Mouse (Mus musculus) C2C12 (cell line): ENCODE results near the gene Arid3a. TPM values are rescaled to one million over a fixed set of nuclear protein-coding genes. Genes with fewer than 3 reads are reported as not detected.

ENCODE experiments used
- H3K27me3 ChIP-seq: one replicate; pipeline ENCODE4 v1.6.1; 2011; ENCODE audit not compliant: control insufficient read depth, insufficient read depth, insufficient read length
- H3K36me3 ChIP-seq: one replicate; pipeline ENCODE4 v1.6.1; 2011; ENCODE audit not compliant: control insufficient read depth, insufficient read depth
- H3K4me3 ChIP-seq: one replicate; pipeline ENCODE4 v1.5.1; 2011; ENCODE audit warnings: mild to moderate bottlenecking, control low read depth; ENCODE audit not compliant: poor library complexity, insufficient read depth, severe bottlenecking
- H3K79me2 ChIP-seq: one replicate; pipeline ENCODE4 v1.6.1; 2011; ENCODE audit not compliant: control insufficient read depth, insufficient read depth
- H3K79me3 ChIP-seq: one replicate; pipeline ENCODE4 v1.6.1; 2011; ENCODE audit warnings: low read depth, control low read depth
- H3ac ChIP-seq: one replicate; pipeline ENCODE3; 2011; ENCODE audit warnings: low read depth; ENCODE audit not compliant: control insufficient read depth, insufficient read length
- CEBPB ChIP-seq: IDR thresholded peaks from one replicate; pipeline ENCODE4 v1.6.1; 2011; ENCODE audit warnings: low read depth, mild to moderate bottlenecking, control low read depth, moderate library complexity
- CTCF ChIP-seq: IDR thresholded peaks from one replicate; pipeline ENCODE4 v1.5.1; 2011; ENCODE audit not compliant: control insufficient read depth, insufficient read depth, insufficient read length
- FOSL1 ChIP-seq: IDR thresholded peaks from one replicate; pipeline ENCODE4 v1.8.0; 2011; ENCODE audit warnings: mild to moderate bottlenecking, low read length; ENCODE audit not compliant: poor library complexity, insufficient read depth, severe bottlenecking
- MAX ChIP-seq: IDR thresholded peaks from one replicate; pipeline ENCODE4 v1.6.1; 2011; ENCODE audit warnings: mild to moderate bottlenecking, control low read depth
- MYOD1 ChIP-seq: IDR thresholded peaks from one replicate; pipeline ENCODE4 v1.6.1; 2011; ENCODE audit warnings: low read depth; ENCODE audit not compliant: control insufficient read depth, insufficient read length
- MYOG ChIP-seq: IDR thresholded peaks from one replicate; pipeline ENCODE4 v1.6.1; 2011; ENCODE audit not compliant: control insufficient read depth, insufficient read length; ENCODE audit errors: extremely low read depth
- USF1 ChIP-seq: IDR thresholded peaks from one replicate; pipeline ENCODE4 v1.6.1; 2011; ENCODE audit warnings: low read depth, mild to moderate bottlenecking, control low read depth, moderate library complexity
- polyA plus RNA-seq: library from polyadenylated mRNA; unstranded; fragments of >200 nt; fragmentation: generic; extraction: Trizol; gene quantifications from one replicate; pipeline ENCODE4 v1.2.1, GENCODE M21; 2012; ENCODE audit warnings: missing spikeins

The Arid3a gene
- polyA plus RNA-seq, 1 experiment: 0.74 TPM

DNA sequence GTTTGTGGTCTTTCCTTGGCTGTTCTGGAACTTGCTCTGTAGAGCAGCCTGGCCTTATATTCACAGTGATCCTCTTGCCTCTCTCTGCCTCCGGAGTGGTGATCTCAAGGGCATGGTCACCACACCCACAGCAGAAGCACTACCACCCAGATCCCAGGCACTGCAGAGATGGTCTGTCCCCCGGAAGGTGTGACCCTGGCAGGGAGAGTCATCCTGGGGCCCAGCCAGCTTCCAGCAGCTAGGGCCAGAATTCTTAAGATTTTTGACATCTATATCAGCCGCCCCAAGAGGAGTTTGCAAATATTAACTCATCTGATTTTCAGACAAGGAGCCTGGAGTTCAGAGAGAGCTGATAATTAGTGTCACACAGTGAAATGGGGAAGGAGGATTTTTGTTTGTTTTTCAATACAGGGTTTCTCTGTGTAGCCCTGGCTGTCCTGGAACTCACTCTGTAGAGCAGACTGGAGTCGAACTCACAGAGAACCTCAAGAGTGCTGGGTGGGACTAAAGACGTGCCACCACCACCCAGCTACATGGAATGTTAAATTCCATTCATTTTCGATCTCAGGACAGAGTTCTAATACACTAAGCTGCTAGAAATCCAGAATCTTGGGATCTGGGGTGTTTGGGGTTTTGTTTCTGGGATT lies 59.5 kb downstream of the Arid3a start:
- TF ChIP-seq USF1 (no peak), FOSL1 (no peak), MAX (no peak), CTCF (no peak), MYOG (no peak), CEBPB (no peak), MYOD1 (no peak)
- H3ac ChIP-seq: peak overlapping the region; percentile 19
- H3K36me3 ChIP-seq: peaks cover 8% of the 10 kb centered on the region
- peaks cover 49% of the 10 kb centered on the region for H3K79me3 ChIP-seq
- peak overlapping the region; percentile 96 for H3K4me3 ChIP-seq
- H3K79me2 ChIP-seq: peaks cover 59% of the 10 kb centered on the region
- H3K27me3 ChIP-seq: no peaks in the 10 kb centered on the region

DNA sequence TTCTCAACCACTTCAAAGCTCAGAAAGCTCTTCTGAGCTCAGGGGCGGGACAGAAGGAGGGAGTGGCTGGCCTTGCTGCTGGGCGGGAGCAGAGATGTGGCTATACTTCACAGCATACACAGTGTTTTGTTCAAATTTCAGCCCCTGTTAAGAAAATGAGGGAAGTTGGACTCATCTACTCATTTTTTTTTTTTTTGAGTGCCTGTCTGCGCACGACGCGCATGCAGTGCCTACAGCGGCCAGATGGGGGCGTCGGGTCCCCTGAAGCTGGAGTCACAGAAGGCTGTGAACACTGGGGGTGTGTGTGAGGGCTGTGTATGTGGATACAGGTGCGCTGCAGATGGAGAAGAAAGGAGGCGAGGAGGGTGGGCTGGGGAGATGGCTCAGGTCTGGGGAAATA lies 60.1 kb downstream of the Arid3a start:
- peaks cover 59% of the 10 kb centered on the region for H3K79me2 ChIP-seq
- TF ChIP-seq CTCF: peak; percentile 69
- TF ChIP-seq MAX: peak; percentile 57
- TF ChIP-seq USF1: no peak
- peaks cover 14% of the 10 kb centered on the region for H3K36me3 ChIP-seq
- H3ac ChIP-seq: peak overlapping the region; percentile 25
- H3K79me3 ChIP-seq: peaks cover 49% of the 10 kb centered on the region
- H3K27me3 ChIP-seq: no peaks in the 10 kb centered on the region
- H3K4me3 ChIP-seq: no peak overlapping the region

DNA sequence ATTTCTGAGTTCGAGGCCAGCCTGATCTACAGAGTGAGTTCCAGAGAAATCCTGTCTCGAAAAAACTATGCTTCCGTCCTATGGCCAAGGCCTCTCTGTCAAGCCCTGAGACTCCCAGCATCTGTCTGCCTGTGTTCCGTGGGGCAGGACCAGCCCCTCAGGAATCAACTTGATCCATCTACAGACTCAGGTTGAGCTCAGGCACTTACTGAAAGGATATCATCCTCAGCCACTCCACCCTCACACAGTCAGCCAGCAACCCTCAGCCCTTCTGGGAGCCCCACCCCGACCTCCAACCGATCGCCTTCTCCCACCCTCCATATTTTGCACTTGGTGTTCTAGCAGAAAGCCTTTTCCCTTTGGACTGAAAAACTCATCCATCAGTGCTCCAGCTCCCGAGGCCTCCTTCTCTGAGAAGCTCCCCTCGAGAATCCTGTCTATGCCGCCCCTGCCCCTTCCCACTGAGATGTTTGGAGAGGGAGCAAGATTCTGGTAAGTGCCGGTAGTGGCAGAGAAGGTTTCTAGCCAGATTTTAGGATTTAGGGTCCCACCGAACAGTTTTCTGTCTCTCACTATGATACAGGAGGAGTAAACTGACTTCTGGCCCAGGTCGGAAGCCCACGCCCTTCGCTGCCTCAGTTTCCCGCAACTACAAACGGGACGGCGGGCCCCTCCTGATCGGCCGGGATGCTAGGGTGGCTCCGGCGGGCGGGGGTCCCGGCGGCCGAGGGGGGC lies 61.1 kb downstream of the Arid3a start:
- Histone ChIP-seq H3ac (peak overlapping the region; percentile 70), H3K79me3 (peaks cover 42% of the 10 kb centered on the region)

DNA sequence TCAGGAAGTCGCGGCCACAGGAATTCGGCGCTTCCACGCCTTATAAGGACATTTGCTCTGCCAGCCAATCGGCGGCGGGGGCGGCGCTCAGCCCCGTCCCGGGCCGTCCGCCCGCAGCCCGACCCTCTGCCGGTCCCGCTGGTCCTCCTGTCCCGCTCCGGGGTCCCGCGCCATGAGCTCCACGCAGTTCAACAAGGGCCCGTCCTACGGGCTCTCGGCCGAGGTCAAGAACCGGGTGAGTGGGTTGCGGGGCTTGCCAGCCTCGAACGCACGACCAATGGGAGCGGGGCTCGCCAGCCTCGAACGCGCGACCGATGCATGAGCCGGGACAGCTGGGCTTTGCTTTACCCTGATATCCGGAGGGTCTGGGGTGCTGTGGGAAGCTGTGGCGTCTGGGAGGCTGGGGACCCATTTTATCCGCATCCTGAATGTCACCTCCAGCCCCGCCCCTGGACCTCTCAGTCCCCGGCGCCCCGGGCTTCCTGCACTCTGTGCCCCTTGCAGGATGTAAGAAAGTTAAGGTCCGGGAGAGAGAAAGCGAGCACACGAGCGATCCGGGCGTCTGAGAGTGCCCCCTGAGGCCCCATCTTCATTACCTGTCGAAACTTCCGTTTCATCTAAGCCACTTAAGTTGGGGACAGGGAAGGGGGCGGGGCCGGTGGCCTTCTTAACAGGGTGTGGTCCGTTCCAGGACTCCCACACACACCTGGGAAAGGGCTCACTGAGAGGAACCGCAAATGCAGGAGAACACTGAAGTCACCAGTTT lies 61.8 kb downstream of the Arid3a start, which contains the start of gene Cnn2:
Cnn2 (plus strand) TSS at position 79 of the 766 bp plus-strand sequence.
- peak within 1 kb of the TSS; percentile 76 for H3ac ChIP-seq
- TF ChIP-seq FOSL1: no peak
- no peak for TF ChIP-seq USF1
- TF ChIP-seq MYOG: no peak
- no peak for TF ChIP-seq CEBPB
- no peak for TF ChIP-seq MYOD1
- TF ChIP-seq CTCF: no peak
- TF ChIP-seq MAX: no peak
- H3K79me2 ChIP-seq: peaks cover 59% of the 10 kb centered on the region
- peaks cover 36% of the 10 kb centered on the region for H3K79me3 ChIP-seq
- no peaks in the 10 kb centered on the region for H3K27me3 ChIP-seq
- H3K36me3 ChIP-seq: peaks cover 31% of the 10 kb centered on the region
- peak within 1 kb of the TSS; percentile 94 for H3K4me3 ChIP-seq

More for the DNA sequence above, 61.1 kb downstream of the Arid3a start:
- TF ChIP-seq USF1: no peak
- no peak for TF ChIP-seq MYOD1
- TF ChIP-seq MYOG: no peak
- no peak for TF ChIP-seq FOSL1
- TF ChIP-seq CTCF: no peak
- no peak for TF ChIP-seq CEBPB
- TF ChIP-seq MAX: no peak
- Histone ChIP-seq H3K79me2 (peaks cover 59% of the 10 kb centered on the region), H3K27me3 (no peaks in the 10 kb centered on the region), H3K4me3 (peak overlapping the region; percentile 94), H3K36me3 (peaks cover 24% of the 10 kb centered on the region)

DNA sequence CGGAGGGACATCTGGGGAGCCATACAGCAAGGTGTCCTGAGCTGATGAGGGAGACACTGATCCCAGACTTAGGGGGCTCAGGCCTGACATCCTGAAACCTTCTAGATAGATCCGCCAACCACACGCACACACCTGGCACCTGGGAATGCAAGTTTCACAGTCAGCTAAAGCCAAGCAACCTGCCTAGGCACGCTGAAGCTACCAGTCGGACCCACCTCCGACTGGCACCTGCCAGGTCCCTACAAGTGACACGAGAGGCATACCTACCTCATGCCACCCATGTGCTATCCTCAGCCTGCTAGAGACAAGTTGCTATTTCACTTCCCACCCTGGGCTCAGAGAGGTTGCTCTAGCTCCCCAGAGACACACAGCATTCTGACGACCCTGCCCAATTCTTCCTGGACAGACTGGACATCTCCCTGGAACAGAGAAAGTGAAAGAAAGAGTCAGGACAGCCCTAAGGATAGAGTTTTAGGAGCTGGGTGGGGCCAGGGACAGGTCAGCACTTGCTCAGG lies 62.5 kb downstream of the Arid3a start:
- H3K79me2 ChIP-seq: peaks cover 56% of the 10 kb centered on the region
- no peaks in the 10 kb centered on the region for H3K27me3 ChIP-seq
- TF ChIP-seq MAX (no peak), CTCF (no peak), MYOD1 (no peak), MYOG (no peak), CEBPB (no peak), FOSL1 (no peak), USF1 (no peak)
- peak overlapping the region; percentile 94 for H3K4me3 ChIP-seq
- H3K36me3 ChIP-seq: peaks cover 38% of the 10 kb centered on the region
- peak overlapping the region; percentile 76 for H3ac ChIP-seq
- peaks cover 34% of the 10 kb centered on the region for H3K79me3 ChIP-seq
